In genomic region chr7:80204362-80204761, GRCm38 (mm10) we compare ENCODE assay signal across 15 mouse cellular contexts. TPM values are rescaled to one million over a fixed set of nuclear protein-coding genes. Genes with fewer than 3 reads are reported as not detected.
DNase-seq lines count a peak whose midpoint lies in the region; ATAC-seq and TF ChIP-seq lines count a peak whose summit lies in the region.
"Had no signal": no experiment of that assay in that cellular context is flagged by ENCODE, and none has a peak within 500 bp of the region (broad histone marks: within the 10 kb centered on the region; RNA-seq: fewer than 3 reads in every experiment).

No protein-coding gene starts in this region.

- H3K9me3 ChIP-seq in embryonic facial prominence, embryonic 15.5 days (replicated peaks): no peaks in the 10 kb centered on the region
- no peaks in the 10 kb centered on the region for H3K9me3 ChIP-seq in embryonic facial prominence, embryonic 10.5 days
- no peaks in the 10 kb centered on the region for H3K9me3 ChIP-seq in midbrain, embryonic 12.5 days
- no peaks in the 10 kb centered on the region for H3K9me3 ChIP-seq in midbrain, embryonic 16.5 days (replicated peaks; ENCODE audit: control insufficient read depth, low read length, poor library complexity, severe bottlenecking)
- no peaks in the 10 kb centered on the region for H3K9me3 ChIP-seq in liver, postnatal 0 days (ENCODE audit: low read length)
- H3K9me3 ChIP-seq: embryonic facial prominence, embryonic 12.5 days; kidney, embryonic 15.5 days had no signal

- H3K9ac ChIP-seq in embryonic facial prominence, embryonic 15.5 days: no peak overlapping the region
- no peak overlapping the region; the same call in 1 of the 2 replicates for H3K9ac ChIP-seq in midbrain, embryonic 12.5 days (replicated peaks)
- H3K9ac ChIP-seq in midbrain, embryonic 16.5 days (ENCODE audit: low read depth, low read length): no peak overlapping the region
- peak overlapping the region; percentile 5; the same call in 1 of the 2 replicates for H3K9ac ChIP-seq in liver, postnatal 0 days (replicated peaks)
- H3K9ac ChIP-seq: embryonic facial prominence, embryonic 12.5 days; kidney, embryonic 15.5 days; lung, embryonic 14.5 days had no signal

- TF ChIP-seq CTCF in liver, postnatal 0 days (IDR thresholded peaks at IDR 0.05; ENCODE audit: low read depth): no peak

- no peak overlapping the region for H3K4me3 ChIP-seq in embryonic facial prominence, embryonic 15.5 days (replicated peaks)
- H3K4me3 ChIP-seq in embryonic facial prominence, embryonic 10.5 days: no peak overlapping the region
- H3K4me3 ChIP-seq in midbrain, embryonic 12.5 days: no peak overlapping the region
- no peak overlapping the region for H3K4me3 ChIP-seq in midbrain, embryonic 16.5 days (ENCODE audit: low read depth, low read length)
- H3K4me3 ChIP-seq in liver, postnatal 0 days (ENCODE audit: low read depth, low read length): no peak overlapping the region
- H3K4me3 ChIP-seq: embryonic facial prominence, embryonic 12.5 days; kidney, embryonic 15.5 days; left cerebral cortex, adult 2 months had no signal

- H3K36me3 ChIP-seq in embryonic facial prominence, embryonic 15.5 days: 0 out of 2 replicates have a peak, but pooled peaks cover 3% of the 10 kb centered on the region
- peaks cover 20% of the 10 kb centered on the region for H3K36me3 ChIP-seq in embryonic facial prominence, embryonic 10.5 days (replicated peaks)
- no peaks in the 10 kb centered on the region for H3K36me3 ChIP-seq in midbrain, embryonic 12.5 days
- H3K36me3 ChIP-seq in midbrain, embryonic 16.5 days (ENCODE audit: control insufficient read depth, insufficient read depth, low read length): no peaks in the 10 kb centered on the region
- peaks cover 20% of the 10 kb centered on the region for H3K36me3 ChIP-seq in liver, postnatal 0 days (replicated peaks; ENCODE audit: insufficient read depth, low read length)
- H3K36me3 ChIP-seq: embryonic facial prominence, embryonic 12.5 days had no signal

- H3K27ac ChIP-seq in embryonic facial prominence, embryonic 15.5 days (replicated peaks): peak overlapping the region; percentile 14; the same call in 1 of the 2 replicates
- no peak overlapping the region for H3K27ac ChIP-seq in embryonic facial prominence, embryonic 10.5 days (replicated peaks)
- H3K27ac ChIP-seq in midbrain, embryonic 12.5 days (replicated peaks): peak overlapping the region; percentile 72
- no peak overlapping the region for H3K27ac ChIP-seq in midbrain, embryonic 16.5 days (ENCODE audit: low read length)
- H3K27ac ChIP-seq in liver, postnatal 0 days (ENCODE audit: low read depth): peak overlapping the region; percentile 98
- H3K27ac ChIP-seq: embryonic facial prominence, embryonic 12.5 days; kidney, embryonic 15.5 days; left cerebral cortex, adult 2 months had no signal

- intact Hi-C loops in left cerebral cortex, postnatal 4 days (cut with DNase I): no loop called here

- no peak for ATAC-seq in embryonic facial prominence, embryonic 15.5 days (ENCODE audit: insufficient number of reproducible peaks, low FRiP score, low TSS enrichment, low read depth)
- ATAC-seq in midbrain, embryonic 12.5 days (ENCODE audit: low FRiP score, low read depth): no peak
- no peak for ATAC-seq in midbrain, embryonic 16.5 days
- peak; percentile 79 for ATAC-seq in activated CD4-positive, CD25-positive, alpha-beta regulatory T cell, adult 4 months
- ATAC-seq in liver, postnatal 0 days: no peak
- ATAC-seq: Patski had no signal

- no peak overlapping the region for H3K4me2 ChIP-seq in embryonic facial prominence, embryonic 15.5 days (replicated peaks)
- no peak overlapping the region for H3K4me2 ChIP-seq in midbrain, embryonic 12.5 days (replicated peaks)
- no peak overlapping the region for H3K4me2 ChIP-seq in midbrain, embryonic 16.5 days (ENCODE audit: low read length)
- peak overlapping the region; percentile 90 for H3K4me2 ChIP-seq in liver, postnatal 0 days (ENCODE audit: low read depth, low read length)
- H3K4me2 ChIP-seq: embryonic facial prominence, embryonic 12.5 days; kidney, embryonic 15.5 days; lung, embryonic 14.5 days had no signal

- no peak for TF ChIP-seq EP300 in liver, postnatal 0 days (IDR thresholded peaks at IDR 0.05; ENCODE audit: low read depth)

- no peak for DNase-seq in embryonic facial prominence, embryonic 10.5 days (ENCODE audit: low spot score)
- DNase-seq in liver, postnatal 0 days: peak; percentile 13
- DNase-seq in gastrocnemius, postnatal 10 days: no peak
- DNase-seq in left cerebral cortex, postnatal 4 days: no peak
- DNase-seq: adrenal gland, postnatal 25 days; cerebellum, adult 2 months; lung, embryonic 14.5 days had no signal

- peaks cover 96% of the 10 kb centered on the region for H3K4me1 ChIP-seq in embryonic facial prominence, embryonic 15.5 days
- peaks cover 93% of the 10 kb centered on the region for H3K4me1 ChIP-seq in embryonic facial prominence, embryonic 10.5 days
- H3K4me1 ChIP-seq in midbrain, embryonic 12.5 days: peaks cover 69% of the 10 kb centered on the region
- H3K4me1 ChIP-seq in midbrain, embryonic 16.5 days (ENCODE audit: control insufficient read depth, insufficient read depth, low read length): peaks cover 46% of the 10 kb centered on the region
- H3K4me1 ChIP-seq in liver, postnatal 0 days (ENCODE audit: insufficient read depth): peaks cover 91% of the 10 kb centered on the region

- no peaks in the 10 kb centered on the region for H3K27me3 ChIP-seq in embryonic facial prominence, embryonic 15.5 days
- H3K27me3 ChIP-seq in embryonic facial prominence, embryonic 10.5 days (replicated peaks; ENCODE audit: low read depth, poor library complexity, severe bottlenecking): no peaks in the 10 kb centered on the region
- H3K27me3 ChIP-seq in midbrain, embryonic 12.5 days: peaks cover 3% of the 10 kb centered on the region; the same call in 1 of the 2 replicates
- no peaks in the 10 kb centered on the region for H3K27me3 ChIP-seq in midbrain, embryonic 16.5 days (ENCODE audit: control insufficient read depth, insufficient read depth, low read depth, low read length)
- H3K27me3 ChIP-seq in liver, postnatal 0 days (ENCODE audit: insufficient read depth, low read length): no peaks in the 10 kb centered on the region
- H3K27me3 ChIP-seq: embryonic facial prominence, embryonic 12.5 days; kidney, embryonic 15.5 days; Patski had no signal

- 69% methylated on average over 4 of the region's 4 CpGs for WGBS in embryonic facial prominence, embryonic 15.5 days
- 88% methylated on average over 4 of the region's 4 CpGs for WGBS in embryonic facial prominence, embryonic 10.5 days
- WGBS in midbrain, embryonic 12.5 days: 87% methylated on average over 4 of the region's 4 CpGs
- WGBS in midbrain, embryonic 16.5 days: 80% methylated on average over 4 of the region's 4 CpGs
- 54% methylated on average over 4 of the region's 4 CpGs for WGBS in liver, postnatal 0 days (ENCODE audit: insufficient replicate concordance)

RNA-seq across cellular contexts. Expression of gene Sema4b, which starts 17.7 kb away (rescaled TPM):
- polyA plus RNA-seq in embryonic facial prominence, embryonic 15.5 days (2015; fragmentation: Nextera tagmentation; extraction: Ambion mirVana): 23.0 and 25.2 TPM in 2 replicates
- 11.4 and 11.9 TPM in 2 replicates for polyA plus RNA-seq in embryonic facial prominence, embryonic 10.5 days (2016; fragmentation: Nextera tagmentation; extraction: Ambion mirVana)
- 17.7 and 20.9 TPM in 2 replicates for polyA plus RNA-seq in midbrain, embryonic 12.5 days (2016; fragmentation: Nextera tagmentation; extraction: Ambion mirVana)
- polyA plus RNA-seq in midbrain, embryonic 16.5 days (2015; fragmentation: Nextera tagmentation; extraction: Ambion mirVana): 25.2 and 25.3 TPM in 2 replicates
- polyA plus RNA-seq in activated CD4-positive, CD25-positive, alpha-beta regulatory T cell, adult 4 months (2017; shearing (Covaris generic)): 10 to 100 TPM; 16.5 to 26.1 TPM
- polyA plus RNA-seq in liver, postnatal 0 days (2015; fragmentation: Nextera tagmentation; extraction: Ambion mirVana): 11.7 and 13.5 TPM in 2 replicates
- total RNA-seq in gastrocnemius, postnatal 10 days (2021): 1 to 10 TPM; 2.9 to 4.2 TPM
- 10 to 100 TPM; 31.4 to 33.9 TPM for total RNA-seq in left cerebral cortex, postnatal 4 days (2021)

RNA-seq across cellular contexts. Expression of gene Cib1, which starts 28.3 kb away (rescaled TPM):
- polyA plus RNA-seq in embryonic facial prominence, embryonic 15.5 days (2015; fragmentation: Nextera tagmentation; extraction: Ambion mirVana): 96.8 and 108 TPM in 2 replicates
- 67.4 and 70.8 TPM in 2 replicates for polyA plus RNA-seq in embryonic facial prominence, embryonic 10.5 days (2016; fragmentation: Nextera tagmentation; extraction: Ambion mirVana)
- 41.3 and 42.3 TPM in 2 replicates for polyA plus RNA-seq in midbrain, embryonic 12.5 days (2016; fragmentation: Nextera tagmentation; extraction: Ambion mirVana)
- 24.3 and 26.0 TPM in 2 replicates for polyA plus RNA-seq in midbrain, embryonic 16.5 days (2015; fragmentation: Nextera tagmentation; extraction: Ambion mirVana)
- 100 to 1,000 TPM; 120 to 148 TPM for polyA plus RNA-seq in activated CD4-positive, CD25-positive, alpha-beta regulatory T cell, adult 4 months (2017; shearing (Covaris generic))
- 79.4 and 89.2 TPM in 2 replicates for polyA plus RNA-seq in liver, postnatal 0 days (2015; fragmentation: Nextera tagmentation; extraction: Ambion mirVana)
- total RNA-seq in gastrocnemius, postnatal 10 days (2021): 10 to 100 TPM; 10.7 to 12.5 TPM
- 10 to 100 TPM; 14.2 to 16.4 TPM for total RNA-seq in left cerebral cortex, postnatal 4 days (2021)

RNA-seq across cellular contexts. Expression of gene Gdpgp1, which starts 28.3 kb away (rescaled TPM):
- polyA plus RNA-seq in embryonic facial prominence, embryonic 15.5 days (2015; fragmentation: Nextera tagmentation; extraction: Ambion mirVana): 4.1 TPM in 2 replicates
- 6.6 and 6.7 TPM in 2 replicates for polyA plus RNA-seq in embryonic facial prominence, embryonic 10.5 days (2016; fragmentation: Nextera tagmentation; extraction: Ambion mirVana)
- 4.0 and 4.6 TPM in 2 replicates for polyA plus RNA-seq in midbrain, embryonic 12.5 days (2016; fragmentation: Nextera tagmentation; extraction: Ambion mirVana)
- 3.7 and 4.6 TPM in 2 replicates for polyA plus RNA-seq in midbrain, embryonic 16.5 days (2015; fragmentation: Nextera tagmentation; extraction: Ambion mirVana)
- 1 to 10 TPM; 5.5 to 9.4 TPM for polyA plus RNA-seq in activated CD4-positive, CD25-positive, alpha-beta regulatory T cell, adult 4 months (2017; shearing (Covaris generic))
- 1.5 and 1.6 TPM in 2 replicates for polyA plus RNA-seq in liver, postnatal 0 days (2015; fragmentation: Nextera tagmentation; extraction: Ambion mirVana)
- 1 to 10 TPM; 1.8 to 2.1 TPM for total RNA-seq in gastrocnemius, postnatal 10 days (2021)
- 1 to 10 TPM; 4.6 to 5.1 TPM for total RNA-seq in left cerebral cortex, postnatal 4 days (2021)

RNA-seq across cellular contexts. Expression of gene Ttll13, which starts 41.8 kb away (rescaled TPM):
- 1.3 and 1.6 TPM in 2 replicates for polyA plus RNA-seq in embryonic facial prominence, embryonic 15.5 days (2015; fragmentation: Nextera tagmentation; extraction: Ambion mirVana)
- polyA plus RNA-seq in embryonic facial prominence, embryonic 10.5 days (2016; fragmentation: Nextera tagmentation; extraction: Ambion mirVana): 0.57 and 0.89 TPM in 2 replicates
- polyA plus RNA-seq in midbrain, embryonic 12.5 days (2016; fragmentation: Nextera tagmentation; extraction: Ambion mirVana): 1.9 and 2.4 TPM in 2 replicates
- 2.9 and 3.0 TPM in 2 replicates for polyA plus RNA-seq in midbrain, embryonic 16.5 days (2015; fragmentation: Nextera tagmentation; extraction: Ambion mirVana)
- under 1 TPM in 1 of 2 experiments, not detected in 1; 0.62 TPM for polyA plus RNA-seq in activated CD4-positive, CD25-positive, alpha-beta regulatory T cell, adult 4 months (2017; shearing (Covaris generic))
- 0.43 TPM in 2 replicates for polyA plus RNA-seq in liver, postnatal 0 days (2015; fragmentation: Nextera tagmentation; extraction: Ambion mirVana)
- under 1 TPM; 0.14 to 0.20 TPM for total RNA-seq in gastrocnemius, postnatal 10 days (2021)
- total RNA-seq in left cerebral cortex, postnatal 4 days (2021): 1 to 10 TPM; 1.1 to 2.2 TPM

RNA-seq across cellular contexts. Expression of gene Ngrn, which starts 56.7 kb away (rescaled TPM):
- polyA plus RNA-seq in embryonic facial prominence, embryonic 15.5 days (2015; fragmentation: Nextera tagmentation; extraction: Ambion mirVana): 51.2 and 54.9 TPM in 2 replicates
- polyA plus RNA-seq in embryonic facial prominence, embryonic 10.5 days (2016; fragmentation: Nextera tagmentation; extraction: Ambion mirVana): 42.7 and 43.2 TPM in 2 replicates
- polyA plus RNA-seq in midbrain, embryonic 12.5 days (2016; fragmentation: Nextera tagmentation; extraction: Ambion mirVana): 56.7 and 57.5 TPM in 2 replicates
- 73.8 and 78.5 TPM in 2 replicates for polyA plus RNA-seq in midbrain, embryonic 16.5 days (2015; fragmentation: Nextera tagmentation; extraction: Ambion mirVana)
- polyA plus RNA-seq in activated CD4-positive, CD25-positive, alpha-beta regulatory T cell, adult 4 months (2017; shearing (Covaris generic)): 10 to 100 TPM; 26.9 to 28.4 TPM
- polyA plus RNA-seq in liver, postnatal 0 days (2015; fragmentation: Nextera tagmentation; extraction: Ambion mirVana): 20.9 and 23.1 TPM in 2 replicates
- total RNA-seq in gastrocnemius, postnatal 10 days (2021): 10 to 100 TPM; 20.2 to 20.3 TPM
- 10 to 100 TPM; 41.6 to 42.7 TPM for total RNA-seq in left cerebral cortex, postnatal 4 days (2021)

Comparison
In these comparisons a context has a peak if more than half of its experiments do, and no peak if none do; other contexts are left out.
1. H3K27ac ChIP-seq: peak in embryonic facial prominence, embryonic 15.5 days (single experiment), midbrain, embryonic 12.5 days (single experiment) and liver, postnatal 0 days (single experiment); none in embryonic facial prominence, embryonic 10.5 days (single experiment) and midbrain, embryonic 16.5 days (single experiment).